Comparison of ENCODE assay signal across 8 mouse cellular contexts in the genomic region with DNA sequence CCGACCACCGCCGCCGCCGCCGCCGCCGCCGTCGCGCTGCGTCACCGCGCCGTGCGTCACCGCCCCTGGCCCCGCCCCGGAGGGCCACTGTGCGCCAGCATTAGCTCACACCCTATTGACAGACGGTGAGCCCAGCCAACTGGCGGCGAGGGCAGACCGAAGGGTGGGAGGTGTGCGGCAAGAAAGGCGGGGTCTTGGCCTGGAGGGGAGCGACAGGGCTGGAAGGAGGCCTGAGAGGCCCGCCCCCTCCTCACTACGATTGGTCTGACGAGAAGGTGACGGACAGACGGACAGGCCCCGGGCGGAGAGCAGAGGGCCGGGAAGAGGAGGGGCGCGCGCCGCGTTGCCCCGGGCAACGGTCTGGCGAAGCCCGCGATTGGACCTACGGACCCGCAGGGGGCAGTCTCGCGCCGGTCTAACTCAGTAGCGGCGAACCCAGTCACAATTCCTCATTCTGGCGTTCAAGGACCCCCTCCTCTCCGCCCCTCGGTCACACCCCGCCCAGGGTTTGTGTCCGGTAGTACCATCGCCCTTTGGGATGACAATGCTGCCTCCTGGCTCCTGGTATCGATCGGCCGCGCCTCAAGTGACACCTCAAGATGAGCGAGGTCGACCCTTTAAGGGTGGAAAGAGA. TPM values are rescaled to one million over a fixed set of nuclear protein-coding genes. Genes with fewer than 3 reads are reported as not detected.
DNase-seq lines count a peak whose midpoint lies in the region; ATAC-seq lines count a peak whose summit lies in the region.

No protein-coding gene starts in this region.

- peaks cover 21% of the 10 kb centered on the region for H3K36me3 ChIP-seq in heart, embryonic 13.5 days
- peaks cover 14% of the 10 kb centered on the region for H3K36me3 ChIP-seq in liver, embryonic 12.5 days
- no peaks in the 10 kb centered on the region; the same call in 1 of the 2 replicates for H3K36me3 ChIP-seq in stomach, embryonic 15.5 days

- peaks cover 7% of the 10 kb centered on the region for H3K4me1 ChIP-seq in brown adipose tissue, adult 24 weeks (ENCODE audit: control insufficient read depth, insufficient read depth, insufficient read length, low read length)
- peaks cover 49% of the 10 kb centered on the region for H3K4me1 ChIP-seq in heart, embryonic 13.5 days
- peaks cover 69% of the 10 kb centered on the region for H3K4me1 ChIP-seq in liver, embryonic 12.5 days
- peaks cover 27% of the 10 kb centered on the region for H3K4me1 ChIP-seq in stomach, embryonic 15.5 days

- H3K27me3 ChIP-seq in heart, embryonic 13.5 days (replicated peaks), result no peaks in the 10 kb centered on the region
- H3K27me3 ChIP-seq in liver, embryonic 12.5 days (replicated peaks), result no peaks in the 10 kb centered on the region
- H3K27me3 ChIP-seq in stomach, embryonic 15.5 days (replicated peaks), result no peaks in the 10 kb centered on the region

- peak overlapping the region; percentile 89 for H3K27ac ChIP-seq in brown adipose tissue, adult 24 weeks (replicated peaks; ENCODE audit: low read depth, low read length)
- H3K27ac ChIP-seq in heart, embryonic 13.5 days (replicated peaks), result peak overlapping the region; percentile 68
- peak overlapping the region; percentile 83 for H3K27ac ChIP-seq in liver, embryonic 12.5 days
- peak overlapping the region; percentile 73 for H3K27ac ChIP-seq in stomach, embryonic 15.5 days

- peak; percentile 100 for DNase-seq in CD4-positive, CD25-positive, alpha-beta regulatory T cell, adult 2 months (ENCODE audit: low read depth, low spot score)
- DNase-seq in fat pad, adult 2 months (ENCODE audit: extremely low read depth, low read depth, low spot score), result peak; percentile 92
- peak; percentile 100 for DNase-seq in kidney, postnatal 10 days
- peak; percentile 99 to 100 for DNase-seq in natural killer cell, adult 2 months (ENCODE audit: low spot score in 2 of 2)

- peak overlapping the region; percentile 91 for H3K4me2 ChIP-seq in heart, embryonic 13.5 days
- peak overlapping the region; percentile 84 for H3K4me2 ChIP-seq in liver, embryonic 12.5 days
- peak overlapping the region; percentile 71 for H3K4me2 ChIP-seq in stomach, embryonic 15.5 days

- no peaks in the 10 kb centered on the region for H3K9me3 ChIP-seq in heart, embryonic 13.5 days
- H3K9me3 ChIP-seq in liver, embryonic 12.5 days (replicated peaks), result no peaks in the 10 kb centered on the region
- H3K9me3 ChIP-seq in stomach, embryonic 15.5 days, result no peaks in the 10 kb centered on the region

- peak; percentile 98 for ATAC-seq in heart, embryonic 13.5 days (ENCODE audit: extremely low read depth, insufficient number of reproducible peaks, low FRiP score, low TSS enrichment)
- peak; percentile 97 for ATAC-seq in liver, embryonic 12.5 days
- ATAC-seq in stomach, embryonic 15.5 days (ENCODE audit: insufficient read depth, low FRiP score, low read depth), result peak; percentile 99

- H3K9ac ChIP-seq in heart, embryonic 13.5 days, result peak overlapping the region; percentile 99
- peak overlapping the region; percentile 97 for H3K9ac ChIP-seq in liver, embryonic 12.5 days
- peak overlapping the region; percentile 89 for H3K9ac ChIP-seq in stomach, embryonic 15.5 days

- WGBS in heart, embryonic 13.5 days, result under 1% methylated on average over 52 of the region's 64 CpGs
- WGBS in liver, embryonic 12.5 days (ENCODE audit: insufficient replicate concordance), result under 1% methylated on average over 54 of the region's 64 CpGs
- WGBS in stomach, embryonic 15.5 days, result under 1% methylated on average over 47 of the region's 64 CpGs

- H3K4me3 ChIP-seq in brown adipose tissue, adult 24 weeks (ENCODE audit: insufficient read depth, low read depth, low read length), result peak overlapping the region; percentile 68
- peak overlapping the region; percentile 96 for H3K4me3 ChIP-seq in heart, embryonic 13.5 days
- H3K4me3 ChIP-seq in liver, embryonic 12.5 days, result peak overlapping the region; percentile 93
- peak overlapping the region; percentile 89 for H3K4me3 ChIP-seq in stomach, embryonic 15.5 days (replicated peaks)

RNA-seq across cellular contexts. Expression of a gene that starts 0.9 kb away (rescaled TPM):
- 7.1 and 9.6 TPM in 2 replicates for polyA plus RNA-seq in brown adipose tissue, adult 24 weeks (2012; ENCODE audit: insufficient read depth, insufficient read length, missing spikeins)
- polyA plus RNA-seq in heart, embryonic 13.5 days (2015; fragmentation: Nextera tagmentation; extraction: Ambion mirVana), result 6.9 and 8.4 TPM in 2 replicates
- polyA plus RNA-seq in liver, embryonic 12.5 days (2016; fragmentation: Nextera tagmentation; extraction: Ambion mirVana), result 41.0 and 41.3 TPM in 2 replicates
- 21.0 and 23.5 TPM in 2 replicates for polyA plus RNA-seq in stomach, embryonic 15.5 days (2015; fragmentation: Nextera tagmentation; extraction: Ambion mirVana)

RNA-seq across cellular contexts. Expression of a gene that starts 15.4 kb away (rescaled TPM):
- 0.38 TPM in 1 of 2 replicates, not detected in the other for polyA plus RNA-seq in brown adipose tissue, adult 24 weeks (2012; ENCODE audit: insufficient read depth, insufficient read length, missing spikeins)
- polyA plus RNA-seq in heart, embryonic 13.5 days (2015; fragmentation: Nextera tagmentation; extraction: Ambion mirVana), result 0.94 and 1.1 TPM in 2 replicates
- polyA plus RNA-seq in liver, embryonic 12.5 days (2016; fragmentation: Nextera tagmentation; extraction: Ambion mirVana), result 1.3 and 1.5 TPM in 2 replicates
- 3.0 and 3.5 TPM in 2 replicates for polyA plus RNA-seq in stomach, embryonic 15.5 days (2015; fragmentation: Nextera tagmentation; extraction: Ambion mirVana)

RNA-seq across cellular contexts. Expression of a gene that starts 43.6 kb away (rescaled TPM):
- 50.4 and 62.6 TPM in 2 replicates for polyA plus RNA-seq in brown adipose tissue, adult 24 weeks (2012; ENCODE audit: insufficient read depth, insufficient read length, missing spikeins)
- 73.4 and 75.1 TPM in 2 replicates for polyA plus RNA-seq in heart, embryonic 13.5 days (2015; fragmentation: Nextera tagmentation; extraction: Ambion mirVana)
- polyA plus RNA-seq in liver, embryonic 12.5 days (2016; fragmentation: Nextera tagmentation; extraction: Ambion mirVana), result 36.5 and 42.4 TPM in 2 replicates
- 76.5 and 79.0 TPM in 2 replicates for polyA plus RNA-seq in stomach, embryonic 15.5 days (2015; fragmentation: Nextera tagmentation; extraction: Ambion mirVana)

RNA-seq across cellular contexts. Expression of a gene that starts 43.9 kb away (rescaled TPM):
- polyA plus RNA-seq in brown adipose tissue, adult 24 weeks (2012; ENCODE audit: insufficient read depth, insufficient read length, missing spikeins), result 18.4 and 20.2 TPM in 2 replicates
- polyA plus RNA-seq in heart, embryonic 13.5 days (2015; fragmentation: Nextera tagmentation; extraction: Ambion mirVana), result 49.9 and 54.2 TPM in 2 replicates
- 35.1 and 36.8 TPM in 2 replicates for polyA plus RNA-seq in liver, embryonic 12.5 days (2016; fragmentation: Nextera tagmentation; extraction: Ambion mirVana)
- 44.8 and 47.4 TPM in 2 replicates for polyA plus RNA-seq in stomach, embryonic 15.5 days (2015; fragmentation: Nextera tagmentation; extraction: Ambion mirVana)

RNA-seq across cellular contexts. Expression of a gene that starts 56.3 kb away (rescaled TPM):
- 25.1 and 70.2 TPM in 2 replicates for polyA plus RNA-seq in brown adipose tissue, adult 24 weeks (2012; ENCODE audit: insufficient read depth, insufficient read length, missing spikeins)
- polyA plus RNA-seq in heart, embryonic 13.5 days (2015; fragmentation: Nextera tagmentation; extraction: Ambion mirVana), result 11.9 and 13.6 TPM in 2 replicates
- 7.4 and 7.5 TPM in 2 replicates for polyA plus RNA-seq in liver, embryonic 12.5 days (2016; fragmentation: Nextera tagmentation; extraction: Ambion mirVana)
- 20.2 and 21.4 TPM in 2 replicates for polyA plus RNA-seq in stomach, embryonic 15.5 days (2015; fragmentation: Nextera tagmentation; extraction: Ambion mirVana)

Comparison
In these comparisons a context has a peak if more than half of its experiments do, and no peak if none do; other contexts are left out.
1. Peak in every context shown above with its lines: DNase-seq, ATAC-seq, H3K4me3 ChIP-seq and H3K27ac ChIP-seq.